ENCODE assay signal across 14 mouse cellular contexts in the genomic region with DNA sequence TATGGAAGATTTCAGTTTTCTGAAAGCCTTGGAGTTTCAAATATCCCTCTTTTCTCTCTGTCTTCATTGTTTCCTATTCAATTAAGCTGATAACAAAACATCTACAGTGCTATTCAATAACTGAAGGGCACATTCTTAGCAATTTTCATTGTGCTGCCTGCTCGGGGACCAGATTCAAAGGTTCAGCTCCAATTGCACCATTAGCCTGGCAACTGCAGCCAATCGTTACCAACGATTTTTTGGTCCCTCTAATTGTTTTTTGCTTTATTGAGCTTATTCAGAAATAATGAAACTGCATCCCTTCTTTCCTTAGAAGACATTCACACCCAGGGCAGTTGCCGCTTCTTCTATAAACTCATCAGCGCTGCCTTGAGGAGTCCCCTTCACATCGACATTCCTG.
"Had no signal": no experiment of that assay in that cellular context is flagged by ENCODE, and none has a peak within 500 bp of the region (broad histone marks: within the 10 kb centered on the region; RNA-seq: fewer than 3 reads in every experiment).

No protein-coding gene starts in this region.

- H3K4me3 ChIP-seq: layer of hippocampus, adult 2 months; liver, embryonic 13.5 days; midbrain, embryonic 13.5 days; neural tube, embryonic 12.5 days; neural tube, embryonic 15.5 days had no signal

- H3K36me3 ChIP-seq: liver, embryonic 13.5 days; midbrain, embryonic 13.5 days; neural tube, embryonic 12.5 days; neural tube, embryonic 15.5 days had no signal

- H3K4me1 ChIP-seq: liver, embryonic 13.5 days had no signal

- H3K9ac ChIP-seq: liver, embryonic 13.5 days; midbrain, embryonic 13.5 days; neural tube, embryonic 12.5 days; neural tube, embryonic 15.5 days had no signal

- H3K27ac ChIP-seq: kidney, postnatal 0 days; layer of hippocampus, adult 2 months; liver, embryonic 13.5 days; midbrain, embryonic 13.5 days; neural tube, embryonic 12.5 days; neural tube, embryonic 15.5 days had no signal

- H3K4me2 ChIP-seq: liver, embryonic 13.5 days; midbrain, embryonic 13.5 days; neural tube, embryonic 12.5 days; neural tube, embryonic 15.5 days had no signal

- H3K27me3 ChIP-seq: liver, embryonic 13.5 days; midbrain, embryonic 13.5 days; neural tube, embryonic 12.5 days; neural tube, embryonic 15.5 days had no signal

- DNase-seq: kidney, adult 2 months; kidney, postnatal 25 days; layer of hippocampus, adult 9-11 months; liver, embryonic 13.5 days; lung, adult 2 months; lung, postnatal 14 days; lung, postnatal 4 days; thymus, adult 18-20 months; thymus, postnatal 36 days had no signal

- H3K9me3 ChIP-seq: liver, embryonic 13.5 days; midbrain, embryonic 13.5 days; neural tube, embryonic 12.5 days; neural tube, embryonic 15.5 days had no signal

- ATAC-seq: midbrain, embryonic 13.5 days had no signal
